Mouse (Mus musculus): ENCODE results near the gene Dgcr2.

- TF ChIP-seq ZNF384 (IDR thresholded peaks at IDR 0.05; ENCODE audit: low read depth, low read length) (no peak), CHD2 (IDR thresholded peaks at IDR 0.05; ENCODE audit: low read depth, low read length) (no peak)
Observed at GRCm38 (mm10) chr16:17828867-17829266, 69.5 kb downstream of the Dgcr2 start.
